Mouse (Mus musculus): Measurements from ENCODE around the gene Hmgn2.

The Hmgn2 gene

DNA sequence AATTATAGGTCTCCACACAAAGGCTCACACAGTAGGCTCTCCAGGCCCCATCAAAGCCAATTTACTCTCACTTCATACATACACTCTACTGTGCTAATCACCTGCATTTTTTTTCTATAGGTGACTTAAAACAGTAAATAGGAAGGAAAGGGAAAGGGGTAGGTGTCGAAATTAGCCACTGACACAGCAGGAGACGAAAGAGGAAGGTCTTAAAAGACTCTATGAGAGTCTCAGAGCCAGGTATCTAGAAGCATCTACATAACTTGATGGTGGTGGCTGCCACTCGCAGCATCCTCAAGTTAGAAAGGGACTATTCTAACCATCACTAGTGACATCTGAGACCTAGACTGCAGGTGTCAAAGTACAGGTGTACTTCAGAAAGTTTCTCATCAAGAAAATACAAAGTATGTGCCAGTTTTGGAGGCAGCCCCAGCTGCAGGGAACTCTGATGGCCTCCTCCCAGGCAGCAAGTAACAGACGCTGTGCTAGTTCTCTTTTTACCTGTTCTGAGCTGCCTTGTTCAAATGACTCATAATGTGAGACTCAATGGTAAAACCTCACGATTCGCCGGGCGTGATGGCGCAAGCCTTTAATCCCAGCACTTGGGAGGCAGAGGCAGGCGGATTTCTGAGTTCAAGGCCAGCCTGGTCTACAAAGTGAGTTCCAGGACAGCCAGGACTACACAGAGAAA lies 9.7 kb upstream of the Hmgn2 start:
- no peak for DNase-seq (ENCODE audit: low read depth)

DNA sequence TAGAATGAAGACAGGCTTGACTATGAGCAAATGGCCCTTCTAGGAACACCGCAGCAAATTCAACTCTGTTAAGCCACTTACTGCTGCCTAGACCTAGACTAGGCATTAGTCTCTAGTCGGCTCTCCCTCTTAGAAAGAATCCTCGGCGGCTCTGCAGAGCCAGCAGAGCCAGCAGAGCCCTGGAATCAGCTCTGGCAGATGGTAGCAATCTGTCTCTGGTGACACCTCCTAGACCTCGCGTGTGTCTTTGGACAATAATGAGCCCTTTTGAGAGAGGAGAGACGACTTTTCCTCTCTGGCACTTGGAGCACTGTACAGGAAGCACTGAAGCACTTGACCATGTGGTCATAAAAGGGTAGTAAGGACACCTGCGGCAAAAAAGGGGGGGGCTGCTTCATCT lies 3.3 kb upstream of the Hmgn2 start:
- DNase-seq (ENCODE audit: low read depth), result no peak

DNA sequence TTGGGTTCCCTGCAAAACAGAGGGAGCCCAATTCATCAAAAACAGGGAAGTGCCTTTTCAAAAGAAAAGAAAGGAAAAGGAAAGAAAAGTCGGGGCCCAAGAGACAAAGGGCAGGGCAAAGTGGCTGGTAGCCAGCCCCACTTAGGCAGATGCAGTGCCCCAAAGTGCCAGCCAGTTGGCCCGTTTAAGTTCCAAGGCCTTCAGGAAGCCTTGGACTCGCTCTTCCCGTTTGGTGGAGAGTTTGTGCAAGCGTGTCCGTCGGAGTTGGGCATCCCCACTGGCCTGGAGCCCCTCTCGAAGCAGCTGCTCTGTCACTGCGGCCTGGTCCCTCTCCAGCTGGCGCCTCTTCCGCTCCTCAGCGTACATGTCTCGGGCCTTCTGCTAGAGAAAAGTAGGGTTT lies 2.4 kb upstream of the Hmgn2 start:
- DNase-seq (ENCODE audit: low read depth), result no peak

DNA sequence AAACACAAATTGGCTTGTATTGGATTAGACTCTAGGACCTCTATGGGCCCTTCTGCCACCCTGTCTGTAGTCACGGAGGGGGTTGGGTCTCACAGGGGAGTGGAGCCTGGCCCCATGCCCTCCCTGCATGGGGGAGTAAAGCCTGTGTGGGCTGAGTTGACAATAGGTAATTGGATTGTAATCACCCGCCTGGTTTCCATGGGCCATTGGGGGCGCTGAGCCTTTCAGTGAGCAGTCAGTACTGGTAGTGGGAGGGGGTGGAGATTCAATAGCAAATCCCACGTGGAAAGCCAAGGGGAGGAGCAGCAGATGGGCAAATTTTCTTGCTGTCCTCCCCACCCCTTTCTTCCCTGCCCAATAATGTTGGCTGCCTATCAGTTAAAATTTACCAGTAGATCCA lies 1.7 kb upstream of the Hmgn2 start:
- DNase-seq (ENCODE audit: low read depth), result no peak

DNA sequence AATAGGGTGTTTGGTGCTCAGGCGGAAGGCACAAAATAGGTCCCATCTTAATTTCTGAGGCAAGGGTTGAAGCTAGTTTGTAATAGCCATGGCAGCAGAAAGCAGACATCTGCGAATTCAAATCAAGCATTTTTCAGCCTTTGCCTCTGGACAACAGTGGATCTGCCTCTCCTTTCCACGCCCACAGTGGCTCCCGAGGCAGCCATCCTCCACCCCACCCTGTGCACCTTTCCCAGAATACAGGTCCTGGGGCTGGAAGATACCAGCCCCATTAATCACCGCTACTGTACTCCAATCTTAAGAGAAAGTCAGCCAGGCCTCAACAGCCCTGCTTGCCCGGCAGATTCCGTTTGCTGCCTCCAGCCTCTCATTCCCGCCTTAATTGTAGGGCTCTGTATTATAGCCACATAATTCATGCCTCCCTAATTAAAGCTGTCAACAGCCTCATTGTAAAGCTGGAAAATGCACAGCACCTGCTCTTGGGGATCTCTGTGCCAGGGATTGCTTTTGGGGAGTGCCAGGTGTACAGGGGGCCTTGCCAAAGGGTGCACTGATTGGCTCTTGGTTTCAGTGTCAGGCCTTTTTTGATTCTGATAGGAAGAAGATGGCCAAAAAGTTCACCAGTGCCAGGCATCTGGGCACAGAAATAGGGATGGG lies 792 bp upstream of the Hmgn2 start:
- DNase-seq (ENCODE audit: low read depth), result no peak

DNA sequence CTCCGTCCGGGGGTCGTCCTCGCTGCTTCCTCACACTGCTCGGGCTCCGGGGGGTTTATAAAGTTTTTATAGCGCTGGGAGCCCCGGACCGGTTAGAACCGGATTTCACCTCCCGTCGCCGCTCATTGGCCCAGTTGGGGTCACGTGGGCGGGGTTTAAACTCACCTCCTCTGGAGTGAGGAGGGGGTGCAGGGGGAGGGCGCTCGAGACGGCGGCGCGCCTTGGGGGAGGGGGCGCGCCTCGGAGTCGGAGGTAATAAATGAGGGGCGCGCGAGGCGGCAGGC lies 642 bp downstream of the Hmgn2 start:
- DNase-seq (ENCODE audit: low read depth), result peak; percentile 93

DNA sequence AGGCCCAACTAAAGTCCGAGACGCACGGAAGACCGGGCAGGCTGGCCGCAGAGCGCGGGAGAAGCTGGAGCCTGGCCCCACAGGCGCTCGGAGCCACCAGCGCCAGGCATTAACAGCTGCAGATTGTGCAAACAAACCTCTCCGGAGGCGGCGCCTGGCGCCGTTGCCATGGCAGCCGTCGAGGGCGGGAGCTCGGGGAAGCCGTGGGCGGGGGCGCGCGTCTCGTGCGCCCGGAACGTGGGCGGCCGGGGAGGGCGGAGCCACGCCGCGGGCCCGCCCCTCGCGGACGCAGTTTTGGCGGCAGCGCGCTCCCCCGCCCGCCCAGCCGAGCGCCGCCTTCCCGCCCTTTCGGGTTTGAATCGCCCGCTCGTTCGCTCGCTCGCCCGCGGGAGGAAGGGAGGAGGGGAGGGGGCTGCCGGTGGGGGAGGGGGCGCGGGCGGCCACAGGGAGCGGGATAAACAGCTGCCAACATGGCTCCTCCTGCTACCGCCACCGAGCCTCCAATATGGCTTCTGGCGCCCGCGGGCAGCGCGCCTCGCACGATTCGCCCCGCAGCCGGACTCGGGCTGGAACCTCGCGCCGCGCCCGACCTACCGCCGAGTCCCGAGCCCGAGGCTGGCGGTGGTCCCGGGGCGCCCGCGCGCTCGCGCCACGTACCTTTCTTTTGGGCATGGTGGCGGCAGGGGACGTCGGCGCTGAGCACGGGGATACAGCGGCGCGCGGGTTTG lies 1.1 kb downstream of the Hmgn2 start:
- peak; percentile 98 for DNase-seq (ENCODE audit: low read depth)

DNA sequence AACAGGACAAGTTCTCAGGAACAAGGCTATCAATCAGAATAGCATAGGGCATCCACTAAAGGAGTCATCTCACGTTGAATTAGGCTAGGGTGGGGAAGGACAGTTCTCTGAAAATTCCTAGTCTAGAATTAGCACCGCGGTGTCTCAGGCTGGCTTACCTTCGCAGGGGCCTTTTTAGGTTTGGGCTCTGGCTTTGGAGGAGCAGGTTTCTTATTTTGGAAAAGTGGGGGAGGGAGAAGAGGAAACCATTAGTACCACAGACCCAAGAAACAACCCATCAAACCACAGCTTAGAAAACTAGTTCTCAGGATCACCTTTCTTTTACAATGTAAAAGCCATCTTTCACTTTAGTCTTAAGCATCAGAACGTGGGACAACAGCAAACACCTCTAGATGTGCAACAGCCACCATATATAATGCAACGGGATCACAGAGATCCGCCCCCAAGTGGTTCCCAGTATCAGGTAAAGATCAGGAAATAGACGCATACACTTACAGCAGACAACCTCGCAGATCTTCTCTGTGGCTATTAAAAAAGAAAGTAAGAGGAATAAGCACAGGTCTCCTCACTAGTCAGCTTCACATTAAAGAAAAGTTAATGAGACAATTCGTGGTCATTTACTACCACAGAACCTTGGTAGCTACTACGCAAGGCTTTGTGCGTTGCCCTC lies 2.0 kb downstream of the Hmgn2 start:
- peak; percentile 54 for DNase-seq (ENCODE audit: low read depth)

DNA sequence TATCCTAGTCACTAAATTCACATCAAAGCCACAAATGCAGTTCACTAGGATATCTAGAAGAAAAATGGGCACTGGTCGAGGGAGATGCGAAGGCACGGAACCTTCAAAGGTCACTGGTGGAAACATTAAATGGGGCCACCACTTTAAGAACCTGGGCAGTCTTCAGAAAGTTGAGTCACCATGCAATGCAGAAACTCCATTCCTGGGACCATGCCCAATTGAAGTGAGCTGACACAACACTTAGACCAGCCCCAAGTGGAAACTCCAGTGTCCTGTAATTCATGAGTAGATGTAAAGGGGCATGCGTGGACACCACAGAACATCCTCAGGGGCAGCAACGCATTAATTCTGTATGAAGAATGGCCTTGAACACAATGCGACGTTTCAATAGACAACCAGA lies 5.9 kb downstream of the Hmgn2 start:
- no peak for DNase-seq (ENCODE audit: low read depth)

DNA sequence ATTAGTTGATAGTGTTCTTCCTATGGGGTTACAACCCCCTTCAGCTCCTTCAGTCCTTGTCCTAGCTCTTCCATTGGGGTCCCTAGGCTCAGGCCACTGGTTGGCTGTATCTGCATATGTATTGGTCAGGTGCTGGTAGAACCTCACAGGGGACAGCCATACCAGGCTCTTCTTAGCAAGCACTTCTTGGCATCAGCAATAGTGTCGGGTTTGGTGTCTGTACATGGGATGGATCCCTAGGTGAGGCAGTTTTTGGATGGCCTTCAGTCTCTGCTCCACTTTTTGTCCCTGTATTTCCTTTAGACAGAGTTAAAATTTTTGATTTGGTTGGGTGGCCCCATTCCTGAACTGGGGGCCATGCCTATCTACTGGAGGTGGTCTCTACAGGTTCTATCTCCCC lies 9.6 kb downstream of the Hmgn2 start:
- no peak for DNase-seq (ENCODE audit: low read depth)

DNA sequence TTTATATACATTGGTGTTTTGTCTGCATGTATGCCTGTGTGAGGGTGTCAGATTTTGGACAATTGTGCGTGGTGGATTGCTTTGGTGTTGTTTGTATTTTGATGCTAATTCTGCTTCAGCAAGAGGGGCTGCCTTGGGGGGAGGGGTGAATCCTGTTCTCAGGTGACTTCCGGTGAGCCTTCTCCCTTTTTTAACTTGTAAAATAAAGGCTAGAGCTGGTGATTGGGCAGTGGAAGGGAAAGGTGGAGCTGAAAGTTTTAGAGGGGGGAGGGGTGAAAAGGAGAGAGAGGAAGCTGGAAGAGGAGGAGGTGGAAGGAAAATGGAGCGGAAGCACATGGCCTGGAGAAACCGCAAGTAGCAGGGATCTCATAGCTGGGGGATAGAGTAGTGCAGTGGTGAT lies 12.1 kb downstream of the Hmgn2 start:
- no peak for DNase-seq (ENCODE audit: low read depth)

DNA sequence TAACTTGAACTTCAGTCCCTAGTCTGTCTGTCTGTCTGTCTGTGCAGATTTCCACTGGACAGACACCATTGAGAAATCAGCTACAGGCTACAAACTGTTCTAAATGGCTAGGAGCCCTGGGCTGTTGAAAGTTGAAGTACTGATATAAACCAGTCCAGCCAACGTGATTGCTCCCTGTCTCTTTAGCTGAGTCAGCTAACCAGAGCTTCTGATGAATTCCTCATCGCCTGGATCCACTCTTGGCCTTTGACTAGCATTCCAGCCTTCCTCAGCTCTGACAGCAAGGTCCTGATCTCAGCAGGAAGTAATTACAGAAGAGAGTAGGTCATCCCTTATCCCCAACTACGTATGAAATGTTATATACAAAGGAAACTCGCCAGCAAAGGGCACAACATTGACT lies 21.7 kb downstream of the Hmgn2 start:
- no peak for DNase-seq (ENCODE audit: low read depth)

DNA sequence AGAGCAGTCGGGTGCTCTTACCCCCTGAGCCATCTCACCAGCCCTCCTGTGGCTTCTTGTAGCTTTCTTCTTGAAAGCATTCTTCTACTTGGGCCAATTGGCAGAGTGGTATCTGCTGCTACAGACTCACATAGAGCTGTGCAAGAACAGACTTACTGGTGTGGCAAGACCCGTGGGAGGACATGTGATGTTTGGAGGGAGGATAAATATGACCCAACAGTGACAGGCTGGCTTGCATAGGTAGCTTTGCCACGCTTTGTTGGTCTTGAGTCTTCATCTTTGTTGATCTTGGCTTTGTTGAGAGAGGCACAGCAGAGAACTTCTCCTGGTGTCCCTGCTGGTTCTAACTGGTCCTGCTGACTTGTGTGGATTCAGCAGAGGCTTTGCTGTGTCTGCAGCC lies 24.7 kb downstream of the Hmgn2 start:
- no peak for DNase-seq (ENCODE audit: low read depth)

DNA sequence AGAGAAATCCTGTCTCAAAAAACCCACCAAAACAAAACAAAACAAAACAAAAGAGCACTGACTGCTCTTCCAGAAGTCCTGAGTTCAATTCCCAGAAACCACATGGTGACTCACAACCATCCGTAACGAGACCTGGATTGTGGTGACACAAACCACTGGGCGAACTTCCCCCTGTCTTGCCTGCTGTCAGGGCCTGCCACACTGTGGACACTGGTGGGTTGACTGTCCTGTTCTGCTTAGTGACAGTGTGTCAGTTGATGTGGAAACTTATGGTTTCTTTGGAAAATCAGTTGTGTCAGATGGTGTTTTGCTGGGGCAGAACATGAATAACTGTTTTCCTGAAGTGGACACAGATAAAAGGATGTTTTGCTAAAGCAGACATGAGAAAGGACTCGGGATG lies 25.8 kb downstream of the Hmgn2 start:
- no peak for DNase-seq (ENCODE audit: low read depth)

DNA sequence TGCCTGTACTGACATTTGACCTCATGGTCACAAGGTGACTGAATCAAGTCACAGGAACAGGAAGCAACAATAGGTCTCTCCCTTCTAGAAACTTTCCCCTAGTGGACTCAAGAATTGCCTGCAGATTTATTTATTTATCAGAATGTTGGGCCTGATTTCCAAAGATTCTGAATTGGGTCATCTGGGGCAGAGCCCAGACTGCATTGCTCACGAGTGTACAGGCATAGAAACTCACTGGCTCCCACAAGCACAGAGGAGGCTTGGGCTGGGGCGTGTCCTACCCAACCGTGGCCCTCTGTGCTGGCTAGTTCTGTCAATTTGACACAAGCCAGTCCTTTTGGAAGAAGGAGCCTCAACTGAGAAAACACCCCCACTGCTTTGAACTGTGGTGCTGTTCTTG lies 26.9 kb downstream of the Hmgn2 start:
- DNase-seq (ENCODE audit: low read depth), result no peak

DNA sequence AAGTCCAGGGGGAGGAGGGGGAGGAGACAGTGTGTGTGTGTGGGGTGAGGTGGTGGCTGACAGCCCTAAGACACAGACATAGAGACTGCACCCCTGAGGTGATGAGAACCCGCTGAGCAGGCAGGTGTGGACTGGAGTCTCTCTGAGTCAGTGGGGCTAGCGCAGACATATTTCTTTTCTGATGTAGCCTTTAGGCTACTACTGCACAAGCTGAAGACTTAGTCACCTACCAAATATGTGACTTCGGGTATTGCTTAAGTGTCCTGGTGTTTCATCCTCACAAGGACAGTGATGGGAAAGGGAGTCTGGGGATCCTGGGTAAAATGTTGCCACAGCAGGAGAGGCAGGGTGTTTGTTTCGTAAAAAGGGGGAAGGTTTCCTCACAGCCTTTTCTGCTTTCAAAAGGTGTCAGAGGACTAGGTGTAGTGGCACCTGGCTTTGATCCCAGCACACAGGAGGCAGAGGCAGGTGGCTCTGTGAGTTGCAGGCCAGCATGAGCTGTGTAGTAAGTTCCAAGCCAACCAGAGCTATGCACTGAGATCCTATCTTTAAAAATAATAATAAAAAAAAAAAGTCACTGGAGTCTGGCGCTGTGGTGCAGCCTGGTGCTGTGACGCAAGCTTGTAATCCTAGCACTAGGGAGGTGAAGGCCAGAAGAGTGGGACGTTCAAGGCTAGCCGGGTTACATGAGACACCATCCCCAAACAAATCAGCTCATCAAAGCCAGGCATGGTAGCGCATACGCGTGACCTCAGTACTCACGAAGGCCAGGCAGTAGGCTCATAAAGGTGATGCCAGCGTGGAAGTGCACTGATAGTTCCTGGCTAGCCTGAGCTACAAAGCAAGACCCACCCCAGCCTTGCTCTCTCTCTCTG lies 27.8 kb downstream of the Hmgn2 start:
- no peak for DNase-seq (ENCODE audit: low read depth)

DNA sequence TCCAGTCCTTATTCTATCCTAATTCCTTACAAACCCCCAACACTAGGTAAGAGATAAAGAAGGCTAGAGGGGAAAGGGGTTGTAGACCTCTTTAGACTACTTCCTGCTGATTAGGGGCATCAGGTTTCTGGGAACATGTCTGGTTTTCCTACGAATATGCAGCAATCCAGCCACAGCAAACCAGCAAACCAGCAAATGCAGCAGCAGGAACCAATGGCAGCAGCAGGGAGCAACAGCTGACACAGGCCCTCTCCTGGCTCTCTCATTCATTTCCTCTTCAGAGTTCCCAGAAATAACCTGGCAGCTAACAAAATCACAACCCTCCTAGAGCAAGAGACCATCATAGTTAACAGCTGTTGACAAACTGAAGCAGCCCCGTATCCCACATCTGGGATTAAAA lies 30.4 kb downstream of the Hmgn2 start:
- DNase-seq (ENCODE audit: low read depth), result no peak

DNA sequence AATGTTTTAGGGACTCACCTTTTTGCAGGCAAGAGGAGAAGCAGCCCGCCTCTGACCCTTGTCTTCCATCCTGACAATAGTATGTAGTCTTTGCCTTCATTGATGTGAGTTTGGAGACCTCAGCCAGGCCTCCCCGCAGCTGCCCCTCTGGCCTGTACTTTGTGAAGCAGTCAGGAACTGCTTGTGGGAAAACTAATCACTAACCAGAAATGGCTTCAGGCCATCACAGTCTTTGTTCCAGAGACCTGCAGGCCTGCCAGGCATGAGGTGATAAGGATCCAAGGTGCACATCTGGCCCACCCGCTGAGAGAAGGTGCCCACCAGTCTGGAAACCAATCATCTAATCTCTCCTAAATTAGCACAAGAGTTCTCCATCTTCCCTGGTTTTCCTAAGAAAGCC lies 36.7 kb downstream of the Hmgn2 start:
- DNase-seq (ENCODE audit: low read depth), result no peak

DNA sequence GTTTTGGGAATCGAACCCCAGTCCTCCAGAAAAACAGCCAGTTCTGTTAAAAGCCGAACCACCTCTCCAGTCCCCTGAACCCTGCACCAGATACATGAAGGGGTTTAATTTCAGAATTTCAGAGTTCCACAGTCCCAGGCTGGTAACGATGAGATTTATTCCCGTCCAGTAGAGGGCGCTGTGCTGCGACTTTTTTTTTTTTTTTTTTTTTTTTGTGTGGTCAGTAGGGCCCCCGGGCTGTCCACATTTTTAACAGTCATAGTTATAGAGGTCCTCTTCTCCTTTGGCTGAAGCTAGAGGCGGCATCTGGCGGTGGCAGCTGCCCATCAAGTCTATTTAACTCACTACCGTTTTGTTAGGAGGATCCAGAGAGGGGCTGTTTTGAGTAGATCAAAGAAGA lies 37.1 kb downstream of the Hmgn2 start:
- peak; percentile 72 for DNase-seq (ENCODE audit: low read depth)

DNA sequence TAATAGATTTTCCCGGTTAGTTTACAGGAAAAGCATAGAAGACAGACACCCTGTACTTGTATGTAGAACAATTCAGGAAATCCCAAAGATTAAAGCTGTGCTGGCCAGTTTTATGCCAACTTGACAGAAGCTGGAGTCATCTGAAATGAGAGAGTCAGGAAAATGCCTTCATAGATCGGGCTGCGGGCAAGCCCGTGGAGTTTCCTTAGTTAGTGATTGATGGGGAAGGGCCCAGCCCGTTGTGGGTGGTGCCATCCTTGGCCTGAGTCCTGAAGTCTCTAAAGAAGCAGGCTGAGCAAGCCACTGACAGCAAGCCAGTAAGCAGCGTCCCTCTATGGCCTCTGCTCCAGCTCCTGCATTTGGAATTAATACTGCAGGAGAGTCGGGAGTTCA lies 39.2 kb downstream of the Hmgn2 start:
- peak; percentile 30 for DNase-seq (ENCODE audit: low read depth)

DNA sequence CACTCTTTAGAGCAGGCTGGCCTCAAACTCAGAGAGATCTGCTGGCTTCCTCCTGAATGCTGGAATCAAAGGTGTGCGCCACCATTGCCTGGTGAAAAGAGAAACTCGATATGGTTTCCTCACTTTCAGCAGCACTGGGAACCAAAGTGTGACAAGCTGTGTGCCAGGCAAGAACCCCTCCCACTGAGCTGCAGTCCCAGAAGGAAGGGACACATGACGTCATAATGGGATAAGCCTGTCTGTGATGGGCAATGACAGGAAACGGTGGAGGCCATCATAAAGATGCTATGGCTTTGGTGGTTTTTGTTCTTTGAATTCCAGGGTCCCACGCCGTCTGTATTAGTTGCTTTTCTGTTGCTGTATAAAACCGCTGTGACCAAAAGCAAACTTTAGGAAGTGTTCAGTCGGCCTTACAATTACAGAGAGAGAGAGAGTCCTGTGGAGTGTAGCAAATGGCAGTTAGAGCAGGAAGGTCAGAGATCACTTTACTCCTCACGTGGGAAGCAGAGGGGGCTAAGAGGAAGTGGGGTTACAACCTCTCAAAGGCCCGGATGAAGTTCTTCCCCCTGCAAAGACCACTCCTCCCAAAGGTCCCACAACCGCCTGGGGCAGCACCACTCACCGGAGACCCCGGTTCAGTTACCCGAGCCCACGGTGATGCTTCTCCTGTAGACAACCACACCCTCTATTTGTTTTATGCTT lies 39.7 kb downstream of the Hmgn2 start:
- DNase-seq (ENCODE audit: low read depth), result peak; percentile 33

DNA sequence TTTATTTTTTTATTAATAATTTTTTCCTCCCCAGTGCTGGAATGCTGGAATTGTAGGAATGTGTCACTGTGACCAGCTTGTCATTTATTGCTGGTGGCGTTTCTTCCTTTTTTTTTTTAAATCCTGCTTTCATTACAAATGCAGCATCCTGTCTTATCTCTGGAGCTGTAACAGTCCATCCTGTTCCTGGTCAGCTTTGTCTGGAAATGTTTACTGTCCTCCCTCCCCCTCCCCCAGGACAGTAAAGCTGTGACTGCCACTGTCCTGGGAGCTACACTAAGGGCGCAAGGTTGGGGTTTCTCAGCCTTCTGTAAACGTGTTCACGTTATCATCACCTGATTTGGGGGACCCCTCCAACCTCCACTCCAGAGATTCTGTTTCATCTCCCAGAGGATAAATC lies 43.2 kb downstream of the Hmgn2 start:
- DNase-seq (ENCODE audit: low read depth), result no peak
